Mouse (Mus musculus): ENCODE results near the gene Pllp. TPM values are rescaled to one million over a fixed set of nuclear protein-coding genes. Genes with fewer than 3 reads are reported as not detected.

Gene Pllp
- total RNA-seq, 1 experiment from 2014 or later, result not detected

GRCm38 (mm10) chr8:94703972-94704668 lies 8.0 kb upstream of the Pllp start:
- peak; percentile 68 for ATAC-seq (replicated peaks; ENCODE audit: low read depth, poor library complexity, severe bottlenecking)

- peak; percentile 62 for ATAC-seq (replicated peaks; ENCODE audit: low read depth, poor library complexity, severe bottlenecking)
Observed at GRCm38 (mm10) chr8:94702844-94703813, 7.1 kb upstream of the Pllp start.

GRCm38 (mm10) chr8:94702156-94702555 lies 6.1 kb upstream of the Pllp start:
- ATAC-seq (replicated peaks; ENCODE audit: low read depth, poor library complexity, severe bottlenecking), result no peak

GRCm38 (mm10) chr8:94700421-94700935 lies 4.4 kb upstream of the Pllp start:
- no peak for ATAC-seq (replicated peaks; ENCODE audit: low read depth, poor library complexity, severe bottlenecking)

- no peak for ATAC-seq (replicated peaks; ENCODE audit: low read depth, poor library complexity, severe bottlenecking)
Observed at GRCm38 (mm10) chr8:94699366-94699765, 3.3 kb upstream of the Pllp start.

GRCm38 (mm10) chr8:94697956-94698355 lies 1.9 kb upstream of the Pllp start:
- ATAC-seq (replicated peaks; ENCODE audit: low read depth, poor library complexity, severe bottlenecking), result no peak

- ATAC-seq (replicated peaks; ENCODE audit: low read depth, poor library complexity, severe bottlenecking), result no peak
Observed at GRCm38 (mm10) chr8:94696566-94696965, 488 bp upstream of the Pllp start.

GRCm38 (mm10) chr8:94695341-94695993 lies 611 bp downstream of the Pllp start:
- ATAC-seq (replicated peaks; ENCODE audit: low read depth, poor library complexity, severe bottlenecking), result peak; percentile 40

GRCm38 (mm10) chr8:94694701-94695100 lies 1.4 kb downstream of the Pllp start:
- ATAC-seq (replicated peaks; ENCODE audit: low read depth, poor library complexity, severe bottlenecking), result no peak

- no peak for ATAC-seq (replicated peaks; ENCODE audit: low read depth, poor library complexity, severe bottlenecking)
Observed at GRCm38 (mm10) chr8:94685953-94686352, 10.1 kb downstream of the Pllp start.

- ATAC-seq (replicated peaks; ENCODE audit: low read depth, poor library complexity, severe bottlenecking), result no peak
Observed at GRCm38 (mm10) chr8:94684287-94684686, 11.8 kb downstream of the Pllp start.

GRCm38 (mm10) chr8:94682732-94683524 lies 13.2 kb downstream of the Pllp start:
- ATAC-seq (replicated peaks; ENCODE audit: low read depth, poor library complexity, severe bottlenecking), result no peak

- ATAC-seq (replicated peaks; ENCODE audit: low read depth, poor library complexity, severe bottlenecking), result no peak
Observed at GRCm38 (mm10) chr8:94680414-94680813, 15.7 kb downstream of the Pllp start.

GRCm38 (mm10) chr8:94678582-94678981 lies 17.5 kb downstream of the Pllp start:
- ATAC-seq (replicated peaks; ENCODE audit: low read depth, poor library complexity, severe bottlenecking), result no peak

- no peak for ATAC-seq (replicated peaks; ENCODE audit: low read depth, poor library complexity, severe bottlenecking)
Observed at GRCm38 (mm10) chr8:94675923-94676322, 20.2 kb downstream of the Pllp start.

GRCm38 (mm10) chr8:94674384-94674783 lies 21.7 kb downstream of the Pllp start:
- ATAC-seq (replicated peaks; ENCODE audit: low read depth, poor library complexity, severe bottlenecking), result peak; percentile 54

GRCm38 (mm10) chr8:94666456-94667308 lies 29.4 kb downstream of the Pllp start, which contains the start of gene Arl2bp:
TSS of gene Arl2bp (plus strand) at chr8:94666600.
- peak; percentile 98 for ATAC-seq (replicated peaks; ENCODE audit: low read depth, poor library complexity, severe bottlenecking)

- ATAC-seq (replicated peaks; ENCODE audit: low read depth, poor library complexity, severe bottlenecking), result no peak
Observed at GRCm38 (mm10) chr8:94664722-94665121, 31.4 kb downstream of the Pllp start.

GRCm38 (mm10) chr8:94660418-94660817 lies 35.7 kb downstream of the Pllp start:
- ATAC-seq (replicated peaks; ENCODE audit: low read depth, poor library complexity, severe bottlenecking), result no peak

Measured in common myeloid progenitor, adult 5-6 weeks (primary cell).